Mouse (Mus musculus) limb, embryonic 15.5 days (tissue): ENCODE measurements around the gene Lima1. TPM values are rescaled to one million over a fixed set of nuclear protein-coding genes. Genes with fewer than 3 reads are reported as not detected.

Experiments
- ATAC-seq: fragments of 200-750 bp; cut with Nextera tagmentation; 2 replicates; pipeline ENCODE4 v1.8.0; 2017; ENCODE audit warnings: low read depth, moderate TSS enrichment; ENCODE audit not compliant: insufficient number of reproducible peaks, low FRiP score, low TSS enrichment
- H3K27ac ChIP-seq: fragments of 300-500 bp; sonication (generic); 2 replicates; pipeline ENCODE4 v1.5.1; 2015; ENCODE audit warnings: moderate library complexity, mild to moderate bottlenecking, inconsistent platforms
- H3K27me3 ChIP-seq: fragments of 300-500 bp; sonication (generic); 2 replicates; pipeline ENCODE4 v1.6.1; 2015; ENCODE audit warnings: inconsistent platforms
- H3K36me3 ChIP-seq: fragments of 300-500 bp; sonication (generic); 2 replicates; pipeline ENCODE4 v1.6.1; 2015; ENCODE audit warnings: inconsistent platforms
- H3K4me1 ChIP-seq: fragments of 300-500 bp; sonication (generic); 2 replicates; pipeline ENCODE4 v1.6.1; 2015; ENCODE audit warnings: inconsistent platforms
- H3K4me2 ChIP-seq: fragments of 300-500 bp; sonication (generic); 2 replicates; pipeline ENCODE4 v1.6.1; 2015; ENCODE audit warnings: mild to moderate bottlenecking, inconsistent platforms
- H3K4me3 ChIP-seq: fragments of 300-500 bp; sonication (generic); 2 replicates; pipeline ENCODE4 v1.5.1; 2015; ENCODE audit warnings: mild to moderate bottlenecking, inconsistent platforms
- H3K9ac ChIP-seq: fragments of 300-500 bp; sonication (generic); 2 replicates; pipeline ENCODE4 v1.6.1; 2015; ENCODE audit warnings: inconsistent platforms
- H3K9me3 ChIP-seq: fragments of 300-500 bp; sonication (generic); 2 replicates; pipeline ENCODE4 v1.6.1; 2016; ENCODE audit warnings: inconsistent platforms
- whole genome bisulfite sequencing: fragments of 180-500 bp; shearing (Covaris S2); methylation state at CpG from one replicate; pipeline ENCODE4 v1.1.7; 2015; 5-methylcytosine and 5-hydroxymethylcytosine counted together
- polyA plus RNA-seq: library from polyadenylated mRNA; unstranded; fragments of >200 nt; fragmentation: Nextera tagmentation; extraction: Ambion mirVana; gene quantifications from 2 replicates; pipeline ENCODE4 v1.2.1, GENCODE M21; 2015

Lima1 gene
- polyA plus RNA-seq, 1 experiment from 2014 or later: 91.6 TPM

DNA sequence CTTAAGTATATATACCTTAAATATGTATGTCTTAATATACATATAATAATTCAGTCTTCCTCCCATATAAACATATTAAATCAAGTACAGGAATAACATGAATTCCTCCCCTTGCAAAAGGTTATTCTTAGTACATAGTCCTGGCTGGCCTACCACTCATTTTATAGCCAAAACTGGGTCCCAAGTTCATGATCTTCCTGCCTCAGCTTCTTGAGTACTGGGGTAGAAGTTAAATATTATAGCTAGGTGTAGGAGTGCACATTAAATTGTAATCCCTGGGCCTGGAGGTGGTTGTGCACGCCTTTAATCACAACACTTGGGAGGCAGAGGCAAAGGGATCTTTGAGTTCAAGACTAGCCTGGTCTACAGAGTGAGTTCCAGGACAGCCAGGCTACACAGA, 106.5 kb downstream of the Lima1 start:
- H3K4me1 ChIP-seq: peaks cover 8% of the 10 kb centered on the region; the same call in 1 of the 2 replicates
- no peak for ATAC-seq

DNA sequence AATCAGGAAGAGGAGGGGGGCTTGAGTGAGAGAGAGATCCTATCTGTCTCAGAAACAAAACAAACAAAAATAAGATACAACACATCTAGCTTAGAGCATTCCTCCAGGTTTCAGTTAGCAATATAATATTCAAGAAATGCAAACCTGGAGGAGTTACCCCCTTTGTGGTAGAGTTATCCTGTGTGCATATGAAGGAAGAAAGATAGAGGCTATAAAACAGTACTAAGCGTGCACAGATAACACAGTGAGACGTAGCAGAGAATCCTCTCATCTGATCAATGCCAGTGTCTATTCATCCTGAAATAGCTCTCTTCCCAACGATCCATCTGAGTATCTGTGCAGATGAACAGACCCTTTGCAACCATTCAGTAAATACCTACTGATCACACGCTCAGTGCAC, 107.8 kb downstream of the Lima1 start:
- no peak for ATAC-seq
- 88% methylated on average over 4 of the region's 4 CpGs for WGBS

More for the DNA sequence above, 106.5 kb downstream of the Lima1 start:
- Histone ChIP-seq H3K36me3 (peaks cover 9% of the 10 kb centered on the region; the same call in 1 of the 2 replicates), H3K27me3 (no peaks in the 10 kb centered on the region), H3K4me3 (no peak overlapping the region), H3K4me2 (no peak overlapping the region), H3K9ac (no peak overlapping the region), H3K9me3 (no peaks in the 10 kb centered on the region), H3K27ac (no peak overlapping the region)
- WGBS: 84% methylated on average over 1 of the region's 1 CpGs

DNA sequence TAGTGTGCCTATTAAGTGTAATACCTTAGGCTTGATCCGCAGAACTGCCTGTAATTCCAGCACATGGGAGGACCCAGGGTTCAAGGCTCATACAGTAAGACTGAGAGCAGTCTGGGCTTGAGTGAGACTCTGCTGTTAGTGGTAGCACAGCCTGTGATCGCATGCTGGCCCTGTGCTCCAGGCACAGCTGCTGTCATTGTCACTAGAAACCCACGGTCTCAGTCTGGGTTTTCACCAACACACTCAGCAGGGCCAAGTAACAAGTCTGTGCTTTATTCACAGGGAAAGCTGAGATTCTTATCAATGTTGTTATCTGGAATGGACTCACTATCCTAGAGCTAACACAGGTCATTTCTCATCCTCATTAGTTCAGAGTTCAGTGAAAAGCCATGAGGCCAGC, 121.1 kb downstream of the Lima1 start:
- 71% methylated on average over 3 of the region's 3 CpGs for WGBS
- no peak overlapping the region for H3K4me2 ChIP-seq
- no peak overlapping the region for H3K4me3 ChIP-seq
- peaks cover 3% of the 10 kb centered on the region; the same call in 1 of the 2 replicates for H3K4me1 ChIP-seq
- no peak for ATAC-seq
- H3K9ac ChIP-seq: no peak overlapping the region
- peaks cover 8% of the 10 kb centered on the region; the same call in 1 of the 2 replicates for H3K36me3 ChIP-seq
- H3K9me3 ChIP-seq: no peaks in the 10 kb centered on the region
- no peak overlapping the region for H3K27ac ChIP-seq
- H3K27me3 ChIP-seq: no peaks in the 10 kb centered on the region

More for the DNA sequence above, 107.8 kb downstream of the Lima1 start:
- no peak overlapping the region for H3K27ac ChIP-seq
- H3K4me1 ChIP-seq: peaks cover 6% of the 10 kb centered on the region; the same call in 1 of the 2 replicates
- no peaks in the 10 kb centered on the region for H3K27me3 ChIP-seq
- no peak overlapping the region for H3K4me3 ChIP-seq
- peaks cover 9% of the 10 kb centered on the region; the same call in 1 of the 2 replicates for H3K36me3 ChIP-seq
- no peaks in the 10 kb centered on the region for H3K9me3 ChIP-seq
- no peak overlapping the region for H3K9ac ChIP-seq
- H3K4me2 ChIP-seq: no peak overlapping the region

DNA sequence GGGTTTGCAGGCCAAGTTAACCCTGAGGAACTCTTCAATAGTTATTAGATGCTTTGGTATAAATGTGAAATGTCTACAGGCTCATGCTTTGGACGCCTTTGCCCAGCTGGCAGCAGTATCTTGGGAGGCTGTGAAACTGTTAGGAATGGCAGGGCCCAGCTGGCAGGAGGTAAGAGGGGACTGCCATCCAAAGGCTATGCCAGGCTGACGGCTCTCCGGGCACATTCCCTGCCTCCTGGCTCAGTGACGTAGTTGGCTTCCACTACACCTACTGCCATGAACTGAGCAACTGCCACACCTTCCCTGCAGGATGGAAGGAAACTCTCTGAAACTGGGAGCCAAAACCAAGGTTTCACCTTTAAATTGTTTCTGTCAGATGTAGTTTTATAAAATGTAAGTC, 135.0 kb downstream of the Lima1 start:
- peaks cover 93% of the 10 kb centered on the region for H3K36me3 ChIP-seq
- no peak overlapping the region for H3K4me3 ChIP-seq
- H3K27me3 ChIP-seq: no peaks in the 10 kb centered on the region
- no peak overlapping the region for H3K27ac ChIP-seq
- no peak overlapping the region for H3K9ac ChIP-seq
- WGBS: 93% methylated on average over 4 of the region's 4 CpGs
- no peak for ATAC-seq
- H3K4me2 ChIP-seq: no peak overlapping the region
- H3K9me3 ChIP-seq: no peaks in the 10 kb centered on the region
- no peaks in the 10 kb centered on the region for H3K4me1 ChIP-seq

GRCm38 (mm10) chr15:99736675-99737074, 138.6 kb downstream of the Lima1 start:
- no peak overlapping the region for H3K4me3 ChIP-seq
- peaks cover 88% of the 10 kb centered on the region for H3K36me3 ChIP-seq
- H3K4me1 ChIP-seq: no peaks in the 10 kb centered on the region
- H3K4me2 ChIP-seq: no peak overlapping the region
- H3K27me3 ChIP-seq: no peaks in the 10 kb centered on the region
- H3K9me3 ChIP-seq: no peaks in the 10 kb centered on the region
- H3K27ac ChIP-seq: no peak overlapping the region
- no peak for ATAC-seq
- WGBS: 89% methylated on average over 11 of the region's 11 CpGs
- no peak overlapping the region for H3K9ac ChIP-seq

DNA sequence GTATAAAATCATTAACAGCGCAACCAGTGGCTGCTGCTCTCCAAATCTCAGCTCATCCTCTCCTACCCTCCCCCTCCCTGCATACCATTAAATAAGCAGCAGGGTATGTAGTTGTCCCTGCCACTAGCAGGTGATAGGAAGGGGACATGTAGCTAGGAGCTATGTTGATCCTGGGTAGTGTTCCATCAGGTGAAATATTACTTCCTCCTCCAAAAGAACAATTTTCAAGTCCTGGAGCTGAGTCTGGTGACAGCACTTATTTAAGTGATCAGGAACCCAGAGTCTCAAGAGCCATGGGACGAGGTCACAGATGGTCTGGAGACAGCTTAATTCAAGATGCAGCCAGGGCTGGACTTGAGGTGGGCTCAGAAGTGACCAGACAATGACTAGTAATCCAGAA, 139.6 kb downstream of the Lima1 start:
- peaks cover 83% of the 10 kb centered on the region for H3K36me3 ChIP-seq
- H3K9ac ChIP-seq: no peak overlapping the region
- no peak overlapping the region for H3K4me2 ChIP-seq
- no peaks in the 10 kb centered on the region for H3K4me1 ChIP-seq
- no peak for ATAC-seq
- no peaks in the 10 kb centered on the region for H3K9me3 ChIP-seq
- WGBS: 90% methylated on average over 2 of the region's 2 CpGs
- H3K27me3 ChIP-seq: no peaks in the 10 kb centered on the region
- H3K4me3 ChIP-seq: no peak overlapping the region
- no peak overlapping the region for H3K27ac ChIP-seq

DNA sequence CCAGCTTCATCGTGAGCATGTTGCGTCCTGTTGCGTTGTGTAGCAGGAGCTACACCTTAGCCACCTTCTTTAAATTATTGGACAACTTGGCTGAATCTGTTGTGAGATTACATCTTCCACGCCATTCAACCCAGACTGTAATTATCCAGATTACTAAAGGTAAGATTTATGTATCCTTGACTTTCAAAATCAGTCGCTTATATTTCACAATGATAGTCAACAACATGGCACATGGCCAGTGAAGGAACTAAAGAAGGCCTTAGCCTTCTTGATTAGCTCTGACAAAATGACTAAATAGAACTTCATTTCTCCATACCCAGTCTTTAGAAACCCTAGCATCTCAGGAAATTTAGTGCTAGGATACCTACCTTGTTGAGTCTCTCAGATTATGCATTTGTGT, 142.1 kb downstream of the Lima1 start:
- WGBS: 79% methylated on average over 5 of the region's 5 CpGs
- H3K4me3 ChIP-seq: no peak overlapping the region
- H3K9ac ChIP-seq: no peak overlapping the region
- H3K4me2 ChIP-seq: no peak overlapping the region
- no peaks in the 10 kb centered on the region for H3K4me1 ChIP-seq
- H3K27me3 ChIP-seq: no peaks in the 10 kb centered on the region
- peaks cover 77% of the 10 kb centered on the region for H3K36me3 ChIP-seq
- ATAC-seq: no peak
- no peak overlapping the region for H3K27ac ChIP-seq
- H3K9me3 ChIP-seq: no peaks in the 10 kb centered on the region

DNA sequence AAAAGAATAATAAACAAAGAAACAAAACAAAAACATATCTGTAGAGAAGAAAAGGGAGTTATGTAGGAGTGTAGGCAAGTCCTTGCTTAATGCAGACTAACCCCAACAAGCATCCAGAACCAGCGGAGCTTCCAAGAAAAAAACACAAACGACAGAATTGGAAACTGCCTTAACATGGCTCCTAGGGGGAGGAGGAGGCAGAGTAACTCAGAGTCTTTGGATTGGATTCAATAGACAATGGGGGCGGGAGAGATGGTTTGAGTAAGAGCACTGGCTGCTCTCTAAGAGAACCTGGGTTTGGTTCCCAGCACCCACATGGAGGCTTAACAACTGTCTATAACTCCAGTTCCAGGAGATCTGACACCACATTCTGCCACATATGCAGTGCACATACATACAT, 143.6 kb downstream of the Lima1 start:
- WGBS: 90% methylated on average over 3 of the region's 3 CpGs

GRCm38 (mm10) chr15:99731167-99731566, 144.1 kb downstream of the Lima1 start:
- peaks cover 4% of the 10 kb centered on the region for H3K4me1 ChIP-seq
- H3K4me3 ChIP-seq: no peak overlapping the region
- 94% methylated on average over 2 of the region's 2 CpGs for WGBS

More for the DNA sequence above, 143.6 kb downstream of the Lima1 start:
- Histone ChIP-seq H3K4me2 (no peak overlapping the region), H3K9me3 (no peaks in the 10 kb centered on the region), H3K27ac (no peak overlapping the region), H3K4me1 (peaks cover under 1% of the 10 kb centered on the region; the same call in 1 of the 2 replicates), H3K9ac (no peak overlapping the region), H3K27me3 (no peaks in the 10 kb centered on the region), H3K4me3 (no peak overlapping the region), H3K36me3 (peaks cover 73% of the 10 kb centered on the region)
- ATAC-seq: no peak

DNA sequence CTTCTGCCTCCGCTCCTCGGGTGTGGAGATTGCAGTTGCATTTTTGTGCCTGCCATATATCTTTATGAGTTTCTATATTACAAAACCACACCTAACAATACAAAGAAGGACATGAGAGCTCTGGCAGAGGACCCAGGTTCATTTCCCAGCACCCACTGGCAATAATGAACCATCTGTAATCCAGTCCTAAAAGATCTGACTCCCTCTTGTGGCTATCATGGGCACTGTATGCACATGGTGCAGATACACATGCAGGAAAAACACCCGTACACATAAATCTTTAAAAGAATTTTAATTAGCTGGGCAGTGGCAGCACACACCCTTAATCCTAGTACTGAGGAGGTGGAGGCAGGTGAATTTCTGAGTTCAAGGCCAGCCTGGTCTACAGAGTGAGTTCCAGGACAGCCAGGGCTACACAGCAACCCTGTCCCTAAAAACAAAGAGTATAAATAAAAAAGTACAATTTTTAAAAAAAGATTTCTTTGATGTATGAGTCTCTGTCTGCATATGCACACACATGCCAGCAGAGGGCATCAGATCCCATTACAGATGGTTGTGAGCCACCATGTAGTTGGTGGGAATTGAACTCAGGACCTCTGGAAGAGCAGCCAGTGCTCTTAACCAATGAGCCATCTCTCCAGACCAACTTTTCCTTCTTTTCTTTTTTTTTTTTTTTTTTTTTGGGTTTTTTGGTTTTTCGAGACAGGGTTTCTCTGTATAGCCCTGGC, 146.0 kb downstream of the Lima1 start:
- H3K9ac ChIP-seq: no peak overlapping the region
- ATAC-seq: no peak
- no peaks in the 10 kb centered on the region for H3K27me3 ChIP-seq
- H3K4me1 ChIP-seq: peaks cover 14% of the 10 kb centered on the region
- no peaks in the 10 kb centered on the region for H3K9me3 ChIP-seq
- no peak overlapping the region for H3K4me2 ChIP-seq
- no peak overlapping the region for H3K27ac ChIP-seq
- 88% methylated on average over 4 of the region's 4 CpGs for WGBS
- H3K36me3 ChIP-seq: peaks cover 50% of the 10 kb centered on the region
- H3K4me3 ChIP-seq: no peak overlapping the region

More at GRCm38 (mm10) chr15:99731167-99731566, 144.1 kb downstream of the Lima1 start:
- Histone ChIP-seq H3K36me3 (peaks cover 68% of the 10 kb centered on the region), H3K9ac (no peak overlapping the region), H3K4me2 (no peak overlapping the region), H3K27ac (no peak overlapping the region), H3K27me3 (no peaks in the 10 kb centered on the region), H3K9me3 (no peaks in the 10 kb centered on the region)
- no peak for ATAC-seq
